Mouse (Mus musculus): ENCODE results near the gene B230118H07Rik. TPM values are rescaled to one million over a fixed set of nuclear protein-coding genes. Genes with fewer than 3 reads are reported as not detected.

The B230118H07Rik gene
- total RNA-seq (2021) = 10 to 100 TPM; 52.8 to 55.1 TPM
- long read RNA-seq, experiment 1, transcript B230118H07Rik-203 (7 exons, 2,273 nt) = major isoform, 48 of 61 reads
- long read RNA-seq, experiment 1, partial matches to known transcripts = 6 of 61 reads
- long read RNA-seq, experiment 1, other reads (novel, unspliced or antisense) = 7 of 61 reads
- long read RNA-seq, experiment 2, transcript B230118H07Rik-203 (7 exons, 2,273 nt) = major isoform, 50 of 80 reads
- long read RNA-seq, experiment 2, partial matches to known transcripts = 24 of 80 reads
- long read RNA-seq, experiment 2, other reads (novel, unspliced or antisense) = 6 of 80 reads

DNA sequence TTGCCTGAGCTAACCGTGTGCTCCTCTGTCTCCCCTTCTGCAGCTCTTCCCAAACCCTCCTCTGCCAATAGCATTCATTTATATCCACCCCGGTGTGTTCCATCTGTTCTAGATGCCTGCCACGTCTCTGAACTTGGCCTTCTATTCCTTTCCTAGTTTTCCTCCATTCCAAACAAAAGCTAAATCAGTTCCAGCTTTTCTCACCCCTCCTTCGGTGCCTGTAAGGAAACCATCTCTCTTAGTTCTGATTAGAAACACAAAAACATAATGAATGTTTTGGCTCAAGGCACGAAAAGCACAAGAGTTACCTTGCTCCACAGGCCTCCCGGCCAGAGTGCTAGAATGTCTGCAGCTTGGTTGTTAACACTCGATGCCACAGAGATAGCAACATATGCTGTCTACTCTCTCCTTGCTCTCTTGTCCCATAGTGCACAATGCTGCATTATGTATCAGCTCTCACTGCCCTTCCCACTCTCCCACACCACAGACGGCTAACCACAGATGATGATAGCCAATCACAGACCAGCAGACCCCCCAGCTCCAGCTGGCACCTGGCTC is at the start of gene B230118H07Rik, which contains the start of gene Rag1:
TSS of gene B230118H07Rik (minus strand) at position 419 of the 558 bp plus-strand sequence.
TSS of gene Rag1 (minus strand) at position 388 of the 558 bp plus-strand sequence.
- no peak for DNase-seq
- intact Hi-C loops (cut with DNase I; ENCODE audit: low total_unique reads) = no loop called here

DNA sequence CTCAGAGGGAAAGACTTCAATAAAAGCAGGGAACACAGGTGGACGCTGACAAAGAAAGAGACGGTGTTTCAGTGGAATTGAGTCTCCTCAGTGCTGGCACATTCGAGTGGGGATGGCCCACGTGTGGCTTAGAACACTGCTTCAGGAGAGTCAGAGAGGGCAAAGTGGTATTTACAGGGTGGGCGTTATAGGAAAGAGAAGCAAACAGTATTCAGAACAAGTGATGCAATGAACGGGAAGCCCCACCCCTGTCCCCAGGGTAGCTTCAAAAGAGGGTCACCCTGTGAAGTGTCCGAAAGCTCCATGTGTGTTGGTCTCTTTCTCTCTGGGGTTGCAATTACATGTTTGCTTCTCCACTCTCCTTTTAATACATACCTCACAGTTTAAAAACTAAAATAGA is 46.3 kb upstream of the B230118H07Rik start:
- DNase-seq = no peak
- intact Hi-C loops (cut with DNase I; ENCODE audit: low total_unique reads) = loop anchor here (5.0 kb wide), 2 partner anchors 132 to 177 kb away; no protein-coding TSS in a partner anchor

DNA sequence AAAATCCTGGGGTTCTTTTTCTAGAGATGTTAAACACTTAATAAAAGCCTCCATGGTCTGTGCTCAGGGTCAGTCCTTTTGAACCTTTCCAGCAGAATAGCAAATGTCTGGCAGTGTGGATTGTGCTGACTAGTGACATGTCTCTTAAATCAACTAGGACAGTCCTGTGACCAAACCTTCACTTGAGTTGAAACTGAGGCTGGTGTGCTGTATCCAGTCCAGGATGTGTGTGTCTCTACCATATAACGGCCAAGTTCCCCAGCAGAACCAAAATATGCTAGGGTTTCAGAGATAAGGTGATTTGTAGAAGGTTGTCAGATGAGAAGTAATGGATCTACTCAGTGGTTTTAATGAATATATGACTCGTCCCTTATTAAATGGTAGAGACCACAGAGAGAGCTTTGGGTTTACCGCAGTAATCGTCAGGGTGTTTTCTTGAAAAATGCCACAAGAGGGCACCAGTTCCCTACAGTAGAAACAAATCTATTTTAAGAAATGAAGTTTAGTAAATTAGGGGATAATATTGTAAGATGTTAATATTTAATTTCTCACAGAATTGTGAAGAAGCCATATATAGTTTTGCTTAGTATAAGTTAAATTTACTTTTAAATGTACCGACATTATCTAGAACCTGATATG is 44.4 kb upstream of the B230118H07Rik start:
- no peak for DNase-seq
- intact Hi-C loops (cut with DNase I; ENCODE audit: low total_unique reads) = no loop called here

DNA sequence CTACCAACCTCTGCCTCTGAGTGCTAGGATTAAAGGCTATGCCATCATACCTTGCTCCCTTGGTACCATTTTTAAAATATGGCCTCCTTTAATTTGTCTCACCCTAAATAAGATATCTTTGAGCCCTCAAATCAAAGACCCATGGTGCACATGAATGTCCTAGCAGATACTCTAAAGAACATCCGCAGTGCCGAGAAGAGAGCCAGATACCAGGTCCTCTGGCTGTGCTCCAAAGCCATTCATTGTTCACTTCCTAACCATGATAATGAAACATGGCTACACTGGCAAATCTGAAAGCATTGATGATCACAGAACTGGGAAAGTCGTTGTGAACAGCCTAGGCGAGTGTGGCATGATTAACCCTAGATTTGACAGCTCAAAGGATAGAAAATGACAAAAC is 43.7 kb upstream of the B230118H07Rik start:
- no peak for DNase-seq
- intact Hi-C loops (cut with DNase I; ENCODE audit: low total_unique reads) = no loop called here

DNA sequence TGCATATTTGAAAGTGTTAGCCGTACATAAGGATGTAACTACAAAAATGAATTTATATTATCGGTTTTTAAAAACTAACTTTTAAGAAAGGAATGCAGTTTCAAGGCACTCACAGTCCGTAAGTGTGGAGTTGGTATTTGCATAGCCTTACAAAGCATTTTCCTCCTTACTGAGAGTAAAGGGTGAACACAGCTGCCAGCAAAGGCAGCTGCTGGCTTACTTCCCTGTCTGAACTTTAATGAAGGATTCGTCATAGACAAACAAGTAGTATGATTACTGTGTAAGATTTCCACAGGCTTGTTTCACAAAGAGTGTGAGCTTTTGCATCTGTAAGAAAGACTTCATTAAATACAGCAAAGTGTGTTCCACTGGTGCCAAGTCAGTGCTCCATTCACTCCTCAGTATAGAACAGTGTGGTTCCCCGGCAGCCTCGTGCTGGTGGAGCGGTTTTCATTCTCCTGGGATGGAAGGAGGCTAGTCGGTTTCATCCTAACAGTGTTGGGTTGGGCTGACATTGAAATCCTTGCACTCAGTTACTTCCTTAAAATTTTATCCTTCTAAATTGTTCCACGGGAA is 41.0 kb upstream of the B230118H07Rik start:
- DNase-seq = no peak
- intact Hi-C loops (cut with DNase I; ENCODE audit: low total_unique reads) = no loop called here

DNA sequence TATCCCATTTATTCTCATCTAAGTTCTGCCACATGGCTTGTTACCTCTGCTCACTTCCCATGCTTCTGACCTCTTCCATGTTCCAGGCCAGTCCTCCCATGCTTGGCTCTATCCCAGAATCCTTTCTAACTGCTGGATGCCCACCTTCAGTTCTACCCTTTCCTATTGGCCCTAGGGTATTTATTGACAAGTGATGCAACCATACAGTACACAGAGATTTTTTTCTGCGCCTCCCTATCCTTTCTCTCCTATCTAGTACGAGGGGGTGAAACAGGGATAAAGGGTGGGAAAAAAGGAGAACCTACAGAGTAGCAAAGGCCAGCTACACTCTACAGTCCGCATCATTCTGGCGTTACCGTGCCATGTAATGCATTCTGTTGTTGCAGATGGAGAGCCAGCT is 38.7 kb upstream of the B230118H07Rik start:
- no peak for DNase-seq
- intact Hi-C loops (cut with DNase I; ENCODE audit: low total_unique reads) = no loop called here

DNA sequence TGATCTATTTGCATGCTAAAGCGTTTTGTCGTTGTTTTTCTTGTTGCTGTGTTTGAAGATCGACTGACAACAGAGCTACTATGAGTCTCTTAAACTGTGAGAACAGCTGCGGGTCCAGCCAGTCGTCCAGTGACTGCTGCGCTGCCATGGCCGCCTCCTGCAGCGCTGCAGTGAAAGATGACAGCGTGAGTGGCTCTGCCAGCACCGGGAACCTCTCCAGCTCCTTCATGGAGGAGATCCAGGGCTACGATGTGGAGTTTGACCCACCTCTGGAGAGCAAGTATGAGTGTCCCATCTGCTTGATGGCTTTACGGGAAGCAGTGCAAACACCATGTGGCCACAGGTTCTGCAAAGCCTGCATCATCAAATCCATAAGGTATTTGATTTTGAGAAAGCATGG is 35.1 kb upstream of the B230118H07Rik start:
- peak; percentile 52 for DNase-seq
- intact Hi-C loops (cut with DNase I; ENCODE audit: low total_unique reads) = no loop called here

DNA sequence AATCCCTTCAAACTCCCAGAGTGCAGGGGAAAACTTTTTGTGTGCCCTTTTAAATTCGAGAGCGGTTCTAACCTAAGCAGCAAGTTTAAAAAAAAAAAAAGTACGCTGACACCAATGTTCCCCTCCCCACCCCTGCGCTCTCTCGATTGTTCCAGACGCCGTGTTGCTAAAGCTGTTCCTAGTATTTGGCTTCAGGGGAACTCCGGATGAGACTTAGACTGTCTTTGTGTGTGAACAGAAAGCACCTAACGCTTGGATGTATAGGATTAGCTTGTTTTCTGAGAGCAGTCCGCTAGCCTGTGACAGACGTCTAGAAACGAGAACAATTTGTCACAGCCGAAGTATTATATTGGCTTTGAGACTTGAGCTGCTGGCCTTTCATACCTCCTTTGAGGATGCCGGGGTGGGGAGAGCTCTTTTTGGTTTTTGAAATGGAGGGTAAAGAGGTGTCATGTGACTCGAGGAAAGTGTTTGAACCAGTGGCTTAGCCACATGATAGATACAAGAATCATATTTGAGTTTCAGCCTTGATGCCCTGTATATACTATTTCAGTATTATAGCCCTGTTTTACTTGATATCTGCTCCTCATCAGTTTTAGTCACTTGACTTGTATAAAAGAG is 29.9 kb upstream of the B230118H07Rik start:
- intact Hi-C loops (cut with DNase I; ENCODE audit: low total_unique reads) = no loop called here
- no peak for DNase-seq

DNA sequence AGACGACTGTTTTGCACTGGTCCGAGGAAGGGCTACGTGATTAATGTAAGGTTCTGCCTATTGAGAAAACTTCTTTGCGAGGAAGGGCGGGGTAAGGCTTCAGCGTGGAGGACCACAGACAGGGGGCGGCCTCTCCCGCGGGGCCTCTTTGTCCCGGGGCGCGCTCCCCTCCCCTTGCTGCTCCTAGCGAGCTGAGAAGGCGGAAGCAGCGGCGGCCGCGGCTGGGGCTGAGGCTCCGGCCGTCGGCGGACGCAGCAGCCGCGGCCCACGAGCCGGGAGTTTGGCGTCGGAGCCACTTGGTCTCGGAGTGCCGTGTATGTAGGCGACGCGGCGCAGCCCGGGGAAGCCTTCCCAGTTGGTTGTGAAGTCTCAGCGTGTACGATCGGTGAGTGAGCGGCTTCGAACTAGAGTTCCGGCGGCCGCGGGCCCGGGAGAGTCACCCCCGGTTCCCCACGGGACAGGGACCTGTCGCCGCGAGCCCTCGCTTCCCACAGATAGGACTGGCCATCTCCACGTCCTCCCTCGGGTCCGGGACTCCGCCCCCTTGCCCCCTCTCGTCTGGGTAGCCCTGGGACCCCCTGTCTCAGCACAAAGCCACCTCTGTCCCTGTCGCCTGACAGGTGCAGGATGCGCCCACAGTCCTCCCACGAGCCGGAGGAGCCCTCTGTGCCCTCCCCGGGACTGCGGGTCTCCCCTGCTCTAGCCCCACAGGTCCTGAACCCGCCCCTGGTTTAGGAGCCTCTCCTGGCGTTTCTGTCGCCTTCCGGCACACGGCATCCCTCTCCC is 29.1 kb upstream of the B230118H07Rik start, which contains the start of gene Traf6:
TSS of gene Traf6 (plus strand) at position 194 of the 786 bp plus-strand sequence.
- intact Hi-C loops (cut with DNase I; ENCODE audit: low total_unique reads) = no loop called here
- DNase-seq = peak; percentile 91

DNA sequence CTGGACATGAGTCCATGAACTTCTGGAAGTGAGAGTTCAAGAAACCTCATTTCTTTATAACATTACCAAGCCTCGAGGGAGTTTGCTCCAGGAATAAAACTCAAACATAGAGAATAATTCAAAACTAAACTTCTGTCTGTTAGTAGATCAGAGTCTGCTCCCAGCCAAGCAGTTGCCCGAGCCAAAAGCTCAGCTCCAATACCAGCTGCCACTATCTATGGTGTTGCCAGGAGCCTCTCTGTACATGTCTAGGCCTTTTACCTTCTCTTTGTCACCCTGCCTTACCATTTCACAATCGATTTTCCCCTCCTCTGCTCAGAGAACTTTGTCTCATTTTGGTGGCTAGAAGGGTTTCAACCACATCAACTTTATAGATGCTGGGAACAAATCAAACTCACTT is 24.2 kb upstream of the B230118H07Rik start:
- DNase-seq = no peak
- intact Hi-C loops (cut with DNase I; ENCODE audit: low total_unique reads) = no loop called here

DNA sequence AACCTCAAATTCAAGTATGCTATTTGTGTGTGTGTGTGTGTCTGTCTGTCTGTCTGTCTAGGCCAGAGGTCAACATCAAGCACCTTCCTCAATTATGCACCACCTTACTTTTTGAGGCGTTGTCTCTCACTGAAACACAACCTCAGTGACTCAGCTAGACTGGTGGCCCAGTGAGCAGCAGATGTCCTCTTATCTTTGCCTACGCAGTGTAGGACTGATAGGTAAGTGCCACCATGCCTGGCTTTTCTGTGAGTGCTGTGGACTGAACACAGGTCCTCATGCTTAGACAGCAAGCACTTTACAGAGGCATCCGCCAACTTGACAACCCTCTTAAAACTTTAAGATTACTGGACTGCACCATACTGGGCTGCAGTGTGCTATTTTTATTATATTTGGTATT is 19.4 kb upstream of the B230118H07Rik start:
- DNase-seq = no peak
- intact Hi-C loops (cut with DNase I; ENCODE audit: low total_unique reads) = no loop called here

DNA sequence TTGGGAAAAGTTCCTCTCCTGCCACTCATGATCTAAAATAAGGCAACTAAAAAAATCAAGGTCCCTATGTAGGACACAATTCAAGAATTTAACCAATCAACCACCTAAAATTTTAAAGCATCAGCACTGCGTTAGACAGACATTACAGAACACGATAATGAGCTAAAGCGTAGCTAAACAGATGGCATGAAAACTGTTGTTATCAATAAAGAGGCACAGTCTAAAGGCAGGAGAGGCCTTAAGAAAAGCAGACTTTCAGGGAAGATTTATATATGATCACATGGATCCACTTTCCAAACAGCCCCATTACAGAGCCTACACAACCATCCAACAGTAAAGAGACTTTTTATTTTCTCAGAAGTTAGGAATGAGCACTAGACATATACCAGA is 16.4 kb upstream of the B230118H07Rik start:
- no peak for DNase-seq
- intact Hi-C loops (cut with DNase I; ENCODE audit: low total_unique reads) = no loop called here

DNA sequence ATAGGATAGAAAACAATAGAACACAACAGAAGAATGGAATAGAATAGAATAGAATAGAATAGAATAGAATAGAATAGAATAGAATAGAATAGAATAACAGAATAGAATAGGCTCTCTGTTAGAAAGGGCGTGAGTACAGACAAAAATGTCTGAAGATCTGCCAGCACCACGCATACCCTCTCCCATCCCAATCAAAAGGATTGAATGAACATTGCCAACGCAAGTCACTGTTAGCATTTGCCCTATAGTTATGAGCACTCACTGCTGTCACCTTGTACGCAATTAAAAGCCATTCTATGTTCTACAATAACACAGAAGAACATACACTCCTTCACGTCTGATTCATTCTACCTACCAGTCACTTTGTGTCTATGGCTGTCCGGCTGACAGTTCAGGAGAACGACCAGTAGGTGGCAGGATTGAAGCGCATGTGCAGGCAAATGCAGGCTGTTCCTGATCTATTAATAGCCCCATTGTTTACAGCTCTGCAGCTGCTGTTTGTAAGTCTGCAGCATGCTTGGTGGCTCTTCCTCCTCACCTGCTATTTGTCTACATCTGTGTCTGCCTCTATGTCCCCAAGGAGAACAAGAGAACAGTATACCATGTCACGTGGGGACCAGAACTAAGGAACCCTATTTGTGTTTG is 15.8 kb upstream of the B230118H07Rik start:
- peak; percentile 70 for DNase-seq
- intact Hi-C loops (cut with DNase I; ENCODE audit: low total_unique reads) = no loop called here

DNA sequence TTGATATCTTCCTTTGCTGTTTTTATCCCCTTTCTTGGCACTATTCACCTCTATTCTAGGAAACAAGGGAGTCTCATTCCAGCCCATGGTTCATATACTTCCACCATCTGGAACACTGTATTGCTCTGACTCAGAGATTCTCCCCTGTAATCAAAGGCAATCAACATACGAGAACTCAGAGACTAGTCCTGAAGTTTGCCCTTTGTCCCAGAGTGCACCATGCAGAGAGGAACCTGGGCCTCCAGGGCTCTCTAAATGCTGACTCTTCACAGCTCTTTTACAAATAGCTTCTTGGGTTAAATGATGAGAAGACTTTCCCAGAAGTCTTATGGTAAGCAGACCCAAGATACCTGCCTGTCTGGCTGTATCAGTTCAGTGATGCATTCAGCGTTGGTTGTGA is 11.2 kb upstream of the B230118H07Rik start:
- intact Hi-C loops (cut with DNase I; ENCODE audit: low total_unique reads) = no loop called here
- no peak for DNase-seq

DNA sequence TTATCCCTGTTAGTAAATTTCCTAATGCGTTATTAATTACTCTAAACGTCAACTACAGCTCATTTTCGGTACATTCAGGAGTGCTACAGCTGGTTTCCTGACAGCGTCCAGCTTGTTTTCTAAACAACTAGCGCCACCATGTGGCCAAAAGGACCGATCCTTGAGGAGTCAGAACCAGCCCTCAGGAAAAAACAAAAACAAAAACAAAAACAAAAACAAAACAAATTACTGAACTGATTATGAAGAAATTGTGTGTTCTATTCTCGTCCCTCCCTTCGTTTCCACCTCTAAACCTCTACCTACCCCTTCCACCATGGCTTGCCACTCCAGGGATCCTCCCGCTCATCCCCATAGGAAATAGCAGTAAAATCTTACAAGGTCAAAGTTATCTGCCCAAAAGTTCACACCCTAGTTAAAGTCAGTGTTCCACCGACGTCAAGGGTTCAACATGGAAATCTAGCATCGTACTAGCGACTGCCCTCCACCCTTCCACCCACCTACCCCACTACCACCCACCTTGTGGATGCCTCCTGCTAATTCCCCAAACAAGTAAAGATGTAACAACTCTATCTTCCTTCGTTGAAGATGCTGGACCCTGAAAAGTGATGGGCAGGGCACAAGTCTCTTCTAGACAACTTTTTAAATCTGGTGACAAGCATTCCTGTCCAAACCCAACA is 3.7 kb upstream of the B230118H07Rik start:
- intact Hi-C loops (cut with DNase I; ENCODE audit: low total_unique reads) = loop anchor here (5.0 to 10.0 kb wide), 3 partner anchors 56 to 181 kb away; no protein-coding TSS in a partner anchor
- DNase-seq = peak; percentile 65

DNA sequence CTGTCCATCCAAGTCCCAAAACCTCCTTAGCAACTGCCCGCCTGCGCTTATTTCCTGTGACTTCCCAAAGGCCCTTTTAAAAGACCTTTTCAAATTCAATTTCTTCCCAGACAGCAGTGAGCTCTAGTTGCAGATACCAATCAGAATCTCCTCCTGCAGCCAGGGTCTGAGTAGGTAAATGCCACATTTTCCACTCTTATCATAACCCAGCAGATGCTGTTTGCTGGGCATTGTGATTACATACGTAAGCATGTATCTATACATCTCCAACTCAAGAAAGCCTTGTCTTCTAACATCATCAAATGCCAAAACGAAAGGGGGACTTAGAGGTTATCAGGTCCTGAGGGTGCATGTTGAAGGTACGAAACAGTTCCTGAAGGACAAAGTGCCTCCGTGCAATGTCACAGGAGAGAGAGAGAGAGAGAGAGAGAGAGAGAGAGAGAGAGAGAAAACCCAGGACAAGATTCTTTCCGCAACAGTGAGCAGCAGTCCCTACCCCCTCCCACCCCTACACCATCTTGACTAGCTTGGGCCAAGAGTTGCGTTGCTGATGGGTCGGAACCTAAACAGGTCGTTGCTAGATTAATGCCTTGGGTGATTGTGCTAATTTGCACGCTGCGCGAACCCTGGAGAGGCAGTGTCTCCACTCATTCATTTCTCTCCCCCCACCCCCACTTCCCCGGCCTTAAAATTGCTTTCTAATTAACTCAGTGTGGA is 3.0 kb upstream of the B230118H07Rik start:
- intact Hi-C loops (cut with DNase I; ENCODE audit: low total_unique reads) = loop anchor here (5.0 to 10.0 kb wide), 3 partner anchors 55 to 180 kb away; no protein-coding TSS in a partner anchor
- no peak for DNase-seq

DNA sequence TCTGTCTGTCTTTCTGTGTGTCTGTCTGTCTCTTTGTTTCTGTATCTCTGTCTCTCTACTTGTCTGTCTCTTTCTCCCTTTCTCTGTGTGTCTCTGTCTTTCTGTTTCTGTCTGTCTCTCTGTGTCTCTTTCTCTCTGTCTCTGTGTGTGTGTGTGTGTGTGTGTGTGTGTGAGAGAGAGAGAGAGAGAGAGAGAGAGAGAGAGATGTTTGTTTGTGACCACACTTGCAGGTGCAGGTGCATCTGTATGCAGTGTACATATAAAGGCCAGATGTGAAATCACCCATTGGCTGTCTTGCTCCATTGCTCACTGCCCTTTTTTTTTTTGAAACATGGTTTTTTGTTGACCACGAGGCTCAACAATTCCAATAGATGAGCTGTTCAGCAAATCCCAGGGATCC is 1.1 kb upstream of the B230118H07Rik start:
- intact Hi-C loops (cut with DNase I; ENCODE audit: low total_unique reads) = loop anchor here (5.0 to 10.0 kb wide), 3 partner anchors 53 to 178 kb away; no protein-coding TSS in a partner anchor
- no peak for DNase-seq
